ENCODE assay signal across 29 mouse cellular contexts in genomic region chr19:8896231-8896630, GRCm38 (mm10). TPM values are rescaled to one million over a fixed set of nuclear protein-coding genes. Genes with fewer than 3 reads are reported as not detected.
DNase-seq lines count a peak whose midpoint lies in the region; ATAC-seq and TF ChIP-seq lines count a peak whose summit lies in the region.
"Not testable (repeated sequence)": the region's sequence is repeated elsewhere in the genome, so short reads cannot be mapped to it uniquely, and the experiment has no call there.
"Had no signal": no experiment of that assay in that cellular context is flagged by ENCODE, and none has a peak within 500 bp of the region (broad histone marks: within the 10 kb centered on the region; RNA-seq: fewer than 3 reads in every experiment).

No protein-coding gene starts in this region.

- H3K27me3 ChIP-seq in C2C12 (ENCODE audit: control insufficient read depth, insufficient read depth, insufficient read length); MEL (ENCODE audit: control insufficient read depth in 1 of 2, insufficient read depth in 2 of 2, low read length in 2 of 2); embryonic facial prominence, embryonic 14.5 days (replicated peaks; ENCODE audit: control insufficient read depth, insufficient read depth, low read length); heart, embryonic 12.5 days (replicated peaks); intestine, embryonic 16.5 days (replicated peaks; ENCODE audit: control insufficient read depth, insufficient read depth, low read length); liver, embryonic 13.5 days; neural tube, embryonic 13.5 days: not testable (repeated sequence)

- peak overlapping the region; percentile 1 for H3ac ChIP-seq in C2C12 (ENCODE audit: control insufficient read depth, insufficient read length, low read depth)

- peaks cover 64% of the 10 kb centered on the region for H3K79me3 ChIP-seq in C2C12 (ENCODE audit: low read depth)

- not testable (repeated sequence) for H3K4me3 ChIP-seq in C2C12 (ENCODE audit: insufficient read depth, poor library complexity, severe bottlenecking); MEL (ENCODE audit: control insufficient read depth in 1 of 2, insufficient read depth in 1 of 2, low read depth in 2 of 2, low read length in 2 of 2); embryonic facial prominence, embryonic 14.5 days (ENCODE audit: low read depth, low read length); heart, embryonic 12.5 days; intestine, embryonic 16.5 days (ENCODE audit: low read length); liver, embryonic 13.5 days (replicated peaks); neural tube, embryonic 13.5 days

- WGBS in embryonic facial prominence, embryonic 14.5 days, result 88% methylated on average over 5 of the region's 5 CpGs
- WGBS in heart, embryonic 12.5 days, result 92% methylated on average over 5 of the region's 5 CpGs
- 75% methylated on average over 5 of the region's 5 CpGs for WGBS in intestine, embryonic 16.5 days
- WGBS in liver, embryonic 13.5 days (ENCODE audit: insufficient replicate concordance), result 70% methylated on average over 5 of the region's 5 CpGs
- WGBS in neural tube, embryonic 13.5 days, result 89% methylated on average over 5 of the region's 5 CpGs

- H3K27ac ChIP-seq in MEL (ENCODE audit: control insufficient read depth, low read depth, low read length), result peak overlapping the region; percentile 96
- H3K27ac ChIP-seq in embryonic facial prominence, embryonic 14.5 days (replicated peaks; ENCODE audit: low read depth, low read length); heart, embryonic 12.5 days (ENCODE audit: poor library complexity, severe bottlenecking): not testable (repeated sequence)
- 0 out of 2 replicates have a peak overlapping the region, but pooled peaks have one; percentile 23 for H3K27ac ChIP-seq in intestine, embryonic 16.5 days (ENCODE audit: low read length)
- peak overlapping the region; percentile 91 for H3K27ac ChIP-seq in liver, embryonic 13.5 days
- H3K27ac ChIP-seq in neural tube, embryonic 13.5 days (replicated peaks), result peak overlapping the region; percentile 85; the same call in 1 of the 2 replicates

- peak; percentile 27 for DNase-seq in MEL (ENCODE audit: low read depth, low spot score)
- not testable (repeated sequence) for DNase-seq in embryonic facial prominence, embryonic 14.5 days (ENCODE audit: low spot score); liver, embryonic 13.5 days

- ATAC-seq in embryonic facial prominence, embryonic 14.5 days (ENCODE audit: low read depth); heart, embryonic 12.5 days (ENCODE audit: insufficient number of reproducible peaks, low FRiP score); intestine, embryonic 16.5 days; liver, embryonic 13.5 days (ENCODE audit: low read depth); neural tube, embryonic 13.5 days (ENCODE audit: low read depth): not testable (repeated sequence)

- peak overlapping the region; percentile 81 for H3K9ac ChIP-seq in MEL (ENCODE audit: control insufficient read depth, low read depth, low read length, poor library complexity, severe bottlenecking)
- H3K9ac ChIP-seq in embryonic facial prominence, embryonic 14.5 days (ENCODE audit: low read depth, low read length), result 0 out of 2 replicates have a peak overlapping the region, but pooled peaks have one; percentile 55
- peak overlapping the region; percentile 38 for H3K9ac ChIP-seq in heart, embryonic 12.5 days
- H3K9ac ChIP-seq in intestine, embryonic 16.5 days (ENCODE audit: low read depth, low read length), result 0 out of 2 replicates have a peak overlapping the region, but pooled peaks have one; percentile 11
- H3K9ac ChIP-seq in liver, embryonic 13.5 days, result peak overlapping the region; percentile 74
- H3K9ac ChIP-seq in neural tube, embryonic 13.5 days, result peak overlapping the region; percentile 95

- TF ChIP-seq CTCF in C2C12 (IDR thresholded peaks at IDR 0.05; ENCODE audit: control insufficient read depth, insufficient read depth, insufficient read length); MEL (IDR thresholded peaks at IDR 0.05 in 2 of 3, conservative IDR thresholded peaks at IDR 0.05 in 1 of 3; ENCODE audit: control insufficient read depth in 1 of 3, insufficient read depth in 1 of 3, low read depth in 2 of 3, low read length in 3 of 3, poor library complexity in 1 of 3, severe bottlenecking in 1 of 3): not testable (repeated sequence)

- not testable (repeated sequence) for H3K4me2 ChIP-seq in embryonic facial prominence, embryonic 14.5 days (ENCODE audit: low read depth, low read length); heart, embryonic 12.5 days; intestine, embryonic 16.5 days (ENCODE audit: low read depth, low read length); neural tube, embryonic 13.5 days
- peak overlapping the region; percentile 78; the same call in 1 of the 2 replicates for H3K4me2 ChIP-seq in liver, embryonic 13.5 days

- H3K36me3 ChIP-seq in C2C12 (ENCODE audit: control insufficient read depth, insufficient read depth) (peaks cover 51% of the 10 kb centered on the region), MEL (ENCODE audit: control insufficient read depth in 1 of 2, insufficient read depth in 2 of 2, low read length in 2 of 2) (peaks cover 0 to 41% of the 10 kb centered on the region in 2 experiments; a peak in 2 of 4 replicates)
- H3K36me3 ChIP-seq in embryonic facial prominence, embryonic 14.5 days (ENCODE audit: control insufficient read depth, insufficient read depth, low read length), result peaks cover 21% of the 10 kb centered on the region
- peaks cover 34% of the 10 kb centered on the region for H3K36me3 ChIP-seq in heart, embryonic 12.5 days
- not testable (repeated sequence) for H3K36me3 ChIP-seq in intestine, embryonic 16.5 days (ENCODE audit: control insufficient read depth, insufficient read depth, low read length)
- H3K36me3 ChIP-seq in liver, embryonic 13.5 days, result peaks cover 35% of the 10 kb centered on the region
- peaks cover 21% of the 10 kb centered on the region for H3K36me3 ChIP-seq in neural tube, embryonic 13.5 days

- not testable (repeated sequence) for TF ChIP-seq POLR2A in MEL (IDR thresholded peaks at IDR 0.05; ENCODE audit: control insufficient read depth in 1 of 2, insufficient read depth in 1 of 2, low read depth in 1 of 2, low read length in 2 of 2, poor library complexity in 1 of 2)

- not testable (repeated sequence) for TF ChIP-seq RAD21 in MEL (IDR thresholded peaks at IDR 0.05; ENCODE audit: low read depth, low read length)

- H3K79me2 ChIP-seq in C2C12 (ENCODE audit: control insufficient read depth, insufficient read depth) (peaks cover 85% of the 10 kb centered on the region), MEL (ENCODE audit: control insufficient read depth, insufficient read depth, low read length, poor library complexity) (peaks cover 51% of the 10 kb centered on the region)

- TF ChIP-seq EP300 in MEL (IDR thresholded peaks at IDR 0.05; ENCODE audit: low read depth in 1 of 2, low read length in 2 of 2), result not testable (repeated sequence)

- H3K4me1 ChIP-seq in MEL (ENCODE audit: control insufficient read depth in 1 of 2, insufficient read depth in 2 of 2, low read length in 2 of 2), result peaks cover 5 to 21% of the 10 kb centered on the region in 2 experiments; a peak in 3 of 4 replicates
- H3K4me1 ChIP-seq in embryonic facial prominence, embryonic 14.5 days (ENCODE audit: control insufficient read depth, insufficient read depth, low read length), result peaks cover 16% of the 10 kb centered on the region
- H3K4me1 ChIP-seq in heart, embryonic 12.5 days (replicated peaks), result peaks cover 38% of the 10 kb centered on the region
- H3K4me1 ChIP-seq in intestine, embryonic 16.5 days (ENCODE audit: control insufficient read depth, insufficient read depth, low read length), result peaks cover 26% of the 10 kb centered on the region
- H3K4me1 ChIP-seq in liver, embryonic 13.5 days (replicated peaks), result peaks cover 74% of the 10 kb centered on the region
- H3K4me1 ChIP-seq in neural tube, embryonic 13.5 days (replicated peaks), result peaks cover 53% of the 10 kb centered on the region

- H3K9me3 ChIP-seq in MEL (replicated peaks; ENCODE audit: insufficient read depth, low read length); embryonic facial prominence, embryonic 14.5 days (ENCODE audit: control insufficient read depth, low read length); heart, embryonic 12.5 days (replicated peaks); intestine, embryonic 16.5 days (ENCODE audit: control insufficient read depth, low read length); liver, embryonic 13.5 days (replicated peaks); neural tube, embryonic 13.5 days: not testable (repeated sequence)

RNA-seq across cellular contexts. Expression of gene Ganab, which starts 1.6 kb away (rescaled TPM):
- 117 TPM for polyA plus RNA-seq in C2C12 (2012; fragmentation: generic; extraction: Trizol)
- total RNA-seq in MEL (2012; rRNA removed), result 104 and 122 TPM in 2 replicates
- polyA plus RNA-seq in MEL (2012; ENCODE audit: insufficient read depth in 1 of 2, insufficient read length in 2 of 2, low read depth in 1 of 2, low replicate concordance in 2 of 2, missing spikeins in 1 of 2), result 100 to 1,000 TPM in 1 of 2 experiments, not detected in 1; 123 TPM
- 99.2 and 103 TPM in 2 replicates for polyA plus RNA-seq in embryonic facial prominence, embryonic 14.5 days (2014; fragmentation: Nextera tagmentation; extraction: Ambion mirVana)
- polyA plus RNA-seq in heart, embryonic 12.5 days (2016; fragmentation: Nextera tagmentation; extraction: Ambion mirVana), result 78.7 and 83.6 TPM in 2 replicates
- polyA plus RNA-seq in intestine, embryonic 16.5 days (2015; fragmentation: Nextera tagmentation; extraction: Ambion mirVana), result 95.7 and 100 TPM in 2 replicates
- polyA plus RNA-seq in liver, embryonic 13.5 days (2015; fragmentation: Nextera tagmentation; extraction: Ambion mirVana), result 41.4 and 52.7 TPM in 2 replicates
- polyA plus RNA-seq in neural tube, embryonic 13.5 days (2015; fragmentation: Nextera tagmentation; extraction: Ambion mirVana), result 89.4 and 101 TPM in 2 replicates

RNA-seq across cellular contexts. Expression of gene Ints5, which starts 3.4 kb away (rescaled TPM):
- polyA plus RNA-seq in C2C12 (2012; fragmentation: generic; extraction: Trizol), result 48.0 TPM
- total RNA-seq in MEL (2012; rRNA removed), result 38.1 and 43.9 TPM in 2 replicates
- polyA plus RNA-seq in MEL (2012; ENCODE audit: insufficient read depth in 1 of 2, insufficient read length in 2 of 2, low read depth in 1 of 2, low replicate concordance in 2 of 2, missing spikeins in 1 of 2), result 10 to 100 TPM in 1 of 2 experiments, not detected in 1; 51.5 TPM
- polyA plus RNA-seq in embryonic facial prominence, embryonic 14.5 days (2014; fragmentation: Nextera tagmentation; extraction: Ambion mirVana), result 34.8 and 35.1 TPM in 2 replicates
- polyA plus RNA-seq in heart, embryonic 12.5 days (2016; fragmentation: Nextera tagmentation; extraction: Ambion mirVana), result 28.9 and 30.1 TPM in 2 replicates
- 39.2 and 40.9 TPM in 2 replicates for polyA plus RNA-seq in intestine, embryonic 16.5 days (2015; fragmentation: Nextera tagmentation; extraction: Ambion mirVana)
- polyA plus RNA-seq in liver, embryonic 13.5 days (2015; fragmentation: Nextera tagmentation; extraction: Ambion mirVana), result 26.1 and 26.5 TPM in 2 replicates
- polyA plus RNA-seq in neural tube, embryonic 13.5 days (2015; fragmentation: Nextera tagmentation; extraction: Ambion mirVana), result 31.7 and 36.2 TPM in 2 replicates

RNA-seq across cellular contexts. Expression of gene Gm49416, which starts 7.5 kb away (rescaled TPM):
- polyA plus RNA-seq in C2C12 (2012; fragmentation: generic; extraction: Trizol), result 0.61 TPM
- total RNA-seq in MEL (2012; rRNA removed), result 0.77 TPM in 1 of 2 replicates, not detected in the other
- polyA plus RNA-seq in MEL (2012; ENCODE audit: insufficient read depth in 1 of 2, insufficient read length in 2 of 2, low read depth in 1 of 2, low replicate concordance in 2 of 2, missing spikeins in 1 of 2), result 10 to 100 TPM in 1 of 2 experiments, not detected in 1; 31.2 TPM
- polyA plus RNA-seq in embryonic facial prominence, embryonic 14.5 days (2014; fragmentation: Nextera tagmentation; extraction: Ambion mirVana), result not detected in 2 replicates
- not detected in 2 replicates for polyA plus RNA-seq in heart, embryonic 12.5 days (2016; fragmentation: Nextera tagmentation; extraction: Ambion mirVana)
- not detected in 2 replicates for polyA plus RNA-seq in intestine, embryonic 16.5 days (2015; fragmentation: Nextera tagmentation; extraction: Ambion mirVana)
- not detected in 2 replicates for polyA plus RNA-seq in liver, embryonic 13.5 days (2015; fragmentation: Nextera tagmentation; extraction: Ambion mirVana)
- 0.27 TPM in 1 of 2 replicates, not detected in the other for polyA plus RNA-seq in neural tube, embryonic 13.5 days (2015; fragmentation: Nextera tagmentation; extraction: Ambion mirVana)
- total RNA-seq: adrenal gland, postnatal 14 days; common myeloid progenitor, adult 5-6 weeks; monocyte, adult 5-6 weeks; neutrophil, adult 5-6 weeks had no signal
- polyA plus RNA-seq: CD4-positive, CD25-positive, alpha-beta regulatory T cell, adult 4 months; heart, embryonic 14.5 days; hindbrain, embryonic 11.5 days; hindbrain, postnatal 0 days; intestine, postnatal 0 days; large intestine, adult 2 months; lung, adult 2 months; macrophage; stomach, embryonic 15.5 days had no signal

RNA-seq across cellular contexts. Expression of gene 1810009A15Rik, which starts 7.6 kb away (rescaled TPM):
- polyA plus RNA-seq in C2C12 (2012; fragmentation: generic; extraction: Trizol) (175 TPM), MEL (2012; ENCODE audit: insufficient read depth in 1 of 2, insufficient read length in 2 of 2, low read depth in 1 of 2, low replicate concordance in 2 of 2, missing spikeins in 1 of 2) (100 to 1,000 TPM in 1 of 2 experiments, not detected in 1; 189 TPM)
- 171 and 184 TPM in 2 replicates for total RNA-seq in MEL (2012; rRNA removed)
- polyA plus RNA-seq in embryonic facial prominence, embryonic 14.5 days (2014; fragmentation: Nextera tagmentation; extraction: Ambion mirVana), result 77.4 and 86.6 TPM in 2 replicates
- polyA plus RNA-seq in heart, embryonic 12.5 days (2016; fragmentation: Nextera tagmentation; extraction: Ambion mirVana), result 64.2 and 64.5 TPM in 2 replicates
- 79.5 and 89.2 TPM in 2 replicates for polyA plus RNA-seq in intestine, embryonic 16.5 days (2015; fragmentation: Nextera tagmentation; extraction: Ambion mirVana)
- 89.5 and 92.3 TPM in 2 replicates for polyA plus RNA-seq in liver, embryonic 13.5 days (2015; fragmentation: Nextera tagmentation; extraction: Ambion mirVana)
- polyA plus RNA-seq in neural tube, embryonic 13.5 days (2015; fragmentation: Nextera tagmentation; extraction: Ambion mirVana), result 55.6 and 58.8 TPM in 2 replicates

RNA-seq across cellular contexts. Expression of gene Gm49403, which starts 12.5 kb away (rescaled TPM):
- polyA plus RNA-seq in C2C12 (2012; fragmentation: generic; extraction: Trizol), result not detected
- not detected in 2 replicates for total RNA-seq in MEL (2012; rRNA removed)
- polyA plus RNA-seq in MEL (2012; ENCODE audit: insufficient read depth in 1 of 2, insufficient read length in 2 of 2, low read depth in 1 of 2, low replicate concordance in 2 of 2, missing spikeins in 1 of 2), result not detected
- polyA plus RNA-seq in embryonic facial prominence, embryonic 14.5 days (2014; fragmentation: Nextera tagmentation; extraction: Ambion mirVana), result not detected in 2 replicates
- polyA plus RNA-seq in heart, embryonic 12.5 days (2016; fragmentation: Nextera tagmentation; extraction: Ambion mirVana), result not detected in 2 replicates
- polyA plus RNA-seq in intestine, embryonic 16.5 days (2015; fragmentation: Nextera tagmentation; extraction: Ambion mirVana), result not detected in 2 replicates
- not detected in 2 replicates for polyA plus RNA-seq in liver, embryonic 13.5 days (2015; fragmentation: Nextera tagmentation; extraction: Ambion mirVana)
- polyA plus RNA-seq in neural tube, embryonic 13.5 days (2015; fragmentation: Nextera tagmentation; extraction: Ambion mirVana), result not detected in 2 replicates
- total RNA-seq: adrenal gland, postnatal 14 days; common myeloid progenitor, adult 5-6 weeks; gastrocnemius, adult 2 months; gastrocnemius, postnatal 36 days; heart, adult 2 months; heart, postnatal 14 days; hindbrain, postnatal 0 days; layer of hippocampus, postnatal 36 days; left cerebral cortex, postnatal 4 days; megakaryocyte-erythroid progenitor cell, adult 5-6 weeks; monocyte, adult 5-6 weeks; neutrophil, adult 5-6 weeks had no signal
- polyA plus RNA-seq: CD4-positive, CD25-positive, alpha-beta regulatory T cell, adult 4 months; forebrain, embryonic 16.5 days; heart, adult 2 months; heart, embryonic 14.5 days; hindbrain, embryonic 11.5 days; hindbrain, postnatal 0 days; intestine, postnatal 0 days; large intestine, adult 2 months; lung, adult 2 months; macrophage; midbrain, embryonic 14.5 days; stomach, embryonic 15.5 days had no signal

Comparison
In these comparisons a context has a peak if more than half of its experiments do, and no peak if none do; other contexts are left out.
1. H3K9ac ChIP-seq: peak in every context shown above with its lines; median percentile 95 in neural tube, embryonic 13.5 days; 81 in MEL; 74 in liver, embryonic 13.5 days; 55 in embryonic facial prominence, embryonic 14.5 days; 38 in heart, embryonic 12.5 days; 11 in intestine, embryonic 16.5 days.